Mouse (Mus musculus) WW6 (cell line): ENCODE data around the gene Wbp1l.
"Not testable (repeated sequence)": the region's sequence is repeated elsewhere in the genome, so short reads cannot be mapped to it uniquely, and the experiment has no call there.

ENCODE experiments used
- DNase-seq: peaks from one replicate; pipeline ENCODE4 v3.0.0-alpha.2; 2013; ENCODE audit warnings: low read depth, low spot score

Gene Wbp1l

DNA sequence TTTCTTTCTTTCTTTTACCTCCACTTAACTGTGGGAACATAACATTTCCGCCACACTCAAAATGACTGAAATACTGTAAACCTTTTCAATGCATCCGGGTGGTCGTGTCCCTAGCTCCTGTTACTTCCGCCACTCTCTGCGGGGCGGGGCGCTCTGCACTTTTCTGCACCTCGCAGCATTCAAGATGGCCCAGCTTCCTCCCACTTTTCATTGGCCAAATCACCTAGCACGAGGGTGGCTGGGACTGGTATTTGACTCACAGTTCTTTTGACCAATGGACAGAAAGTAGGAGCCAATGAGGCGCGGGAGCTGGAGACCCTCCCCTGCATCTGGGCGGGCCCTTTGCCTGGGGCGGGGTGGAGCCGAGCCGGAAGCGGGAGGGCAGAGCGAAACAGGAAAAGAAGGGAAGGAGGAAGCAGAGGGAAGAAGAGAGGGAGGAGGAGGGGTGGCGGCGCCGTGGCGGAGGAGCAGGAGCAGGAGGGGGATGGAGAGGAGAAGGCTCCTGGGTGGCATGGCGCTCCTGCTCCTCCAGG, at the start of gene Wbp1l:
Gene Wbp1l (plus strand): TSS at position 365 of the 533 bp plus-strand sequence.
- DNase-seq, result peak; percentile 97

DNA sequence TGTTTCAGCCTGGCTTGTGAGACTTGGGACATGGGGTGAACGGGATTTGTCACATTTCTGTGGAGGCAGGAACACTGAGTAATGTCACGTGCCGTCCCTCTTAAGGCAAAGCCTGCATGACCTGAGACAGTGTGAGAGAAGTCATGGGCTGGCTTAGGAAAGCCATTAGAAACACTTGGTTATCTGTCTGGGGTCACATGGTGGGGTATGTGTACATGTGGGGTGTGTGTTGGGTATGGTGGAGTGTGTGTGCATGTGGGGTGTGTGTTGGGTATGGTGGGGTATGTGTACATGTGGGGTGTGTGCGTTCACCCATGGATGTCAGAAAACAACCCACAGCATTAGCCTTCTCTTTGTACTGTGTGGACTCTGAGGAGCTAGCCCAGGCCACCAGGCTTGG, 48.5 kb upstream of the Wbp1l start:
- DNase-seq, result no peak

DNA sequence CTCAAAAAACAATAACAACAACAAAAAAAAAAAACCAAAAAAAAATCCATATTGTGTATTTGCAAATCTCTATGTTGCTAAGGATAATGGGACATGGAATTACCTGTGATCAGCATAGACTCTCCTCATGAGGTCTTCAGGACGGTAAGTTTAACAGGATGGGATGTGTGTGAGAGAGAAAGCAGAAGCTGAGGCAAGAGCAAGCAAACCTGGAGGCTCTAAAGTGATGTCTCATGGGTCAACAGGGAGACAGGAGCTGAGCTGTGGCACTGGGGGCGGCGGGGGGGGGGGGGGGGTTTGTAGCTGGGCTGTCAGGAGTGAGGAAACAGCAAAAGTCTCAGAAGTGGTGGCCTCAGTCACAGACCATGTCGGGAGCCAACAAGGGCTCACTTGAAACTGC, 46.4 kb upstream of the Wbp1l start:
- no peak for DNase-seq

DNA sequence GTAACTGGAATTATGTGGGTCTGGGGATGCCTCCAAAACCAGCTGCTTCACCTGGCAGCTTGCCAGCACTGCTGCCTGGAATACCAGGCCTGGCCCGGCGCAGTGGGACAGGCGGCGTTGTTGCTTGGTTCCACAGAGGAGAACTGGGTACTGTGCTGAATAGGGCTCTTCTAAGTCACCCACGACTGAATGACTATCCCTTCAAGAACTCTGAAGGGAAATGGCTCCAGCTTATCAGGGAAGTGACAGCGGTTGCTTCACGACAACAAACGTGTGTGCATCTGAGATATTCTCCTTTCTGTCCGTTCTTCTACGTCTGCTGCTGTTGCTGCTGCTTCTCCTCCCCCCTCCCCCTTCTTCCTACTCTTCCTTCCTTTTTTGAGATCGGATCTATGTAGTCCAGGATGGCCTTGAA, 45.3 kb upstream of the Wbp1l start:
- no peak for DNase-seq

DNA sequence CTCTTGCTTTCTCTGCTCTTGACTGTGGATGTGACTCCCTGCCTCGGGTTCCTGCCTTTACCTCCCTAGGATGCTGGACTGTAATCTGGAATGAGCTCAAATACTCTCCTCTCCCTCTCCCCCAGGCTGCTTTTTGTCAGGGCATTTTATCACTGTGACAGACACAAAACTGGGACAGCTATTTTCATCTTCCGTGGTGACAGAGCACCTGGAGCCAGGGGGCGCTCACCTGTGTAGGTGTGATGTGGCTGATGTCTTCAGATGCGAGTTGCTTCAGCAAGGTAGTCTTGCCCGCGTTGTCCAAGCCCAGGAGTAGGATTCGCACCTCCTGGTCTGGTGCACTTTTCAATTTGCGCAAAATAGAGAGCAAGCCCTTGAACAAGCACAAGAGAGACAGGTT, 40.9 kb upstream of the Wbp1l start:
- DNase-seq, result no peak

DNA sequence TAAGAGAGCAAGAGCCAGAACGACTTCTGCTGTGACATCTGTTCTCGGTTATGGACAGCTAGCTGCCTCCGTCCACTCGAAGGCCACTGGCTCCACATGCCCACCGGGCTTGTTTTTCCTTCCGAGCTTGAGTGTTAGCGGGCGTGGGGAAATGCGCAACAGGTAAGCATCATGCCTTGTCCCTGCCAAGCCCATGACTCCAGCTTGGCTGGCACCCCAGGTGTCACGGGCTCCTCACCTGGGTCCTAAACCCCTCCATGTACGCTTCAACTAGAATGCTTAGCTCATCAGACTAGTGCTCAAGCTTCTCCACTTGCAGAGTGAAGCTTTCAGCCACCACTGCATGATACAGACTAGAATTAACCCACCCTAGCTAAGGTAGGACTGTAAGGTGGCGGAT, 40.3 kb upstream of the Wbp1l start:
- no peak for DNase-seq

DNA sequence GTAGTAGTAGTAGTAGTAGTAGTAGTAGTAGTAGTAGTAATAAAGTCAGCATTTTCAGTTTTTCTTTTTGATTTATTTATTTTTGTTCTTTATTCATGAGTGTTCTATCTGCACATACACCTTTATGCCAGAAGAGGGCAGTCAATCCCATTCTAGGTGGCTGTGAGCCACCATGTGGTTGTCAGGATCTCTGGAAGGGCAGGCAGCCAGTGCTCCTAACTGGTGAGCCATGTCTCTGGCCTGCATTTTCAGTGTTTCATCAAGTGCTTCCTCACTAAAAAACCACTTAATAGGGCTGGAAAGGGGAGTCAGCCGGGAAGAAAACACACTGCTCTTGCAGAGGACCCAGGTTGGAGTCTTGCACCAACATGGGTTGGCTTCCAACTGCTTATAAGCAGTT, 36.8 kb upstream of the Wbp1l start:
- no peak for DNase-seq

DNA sequence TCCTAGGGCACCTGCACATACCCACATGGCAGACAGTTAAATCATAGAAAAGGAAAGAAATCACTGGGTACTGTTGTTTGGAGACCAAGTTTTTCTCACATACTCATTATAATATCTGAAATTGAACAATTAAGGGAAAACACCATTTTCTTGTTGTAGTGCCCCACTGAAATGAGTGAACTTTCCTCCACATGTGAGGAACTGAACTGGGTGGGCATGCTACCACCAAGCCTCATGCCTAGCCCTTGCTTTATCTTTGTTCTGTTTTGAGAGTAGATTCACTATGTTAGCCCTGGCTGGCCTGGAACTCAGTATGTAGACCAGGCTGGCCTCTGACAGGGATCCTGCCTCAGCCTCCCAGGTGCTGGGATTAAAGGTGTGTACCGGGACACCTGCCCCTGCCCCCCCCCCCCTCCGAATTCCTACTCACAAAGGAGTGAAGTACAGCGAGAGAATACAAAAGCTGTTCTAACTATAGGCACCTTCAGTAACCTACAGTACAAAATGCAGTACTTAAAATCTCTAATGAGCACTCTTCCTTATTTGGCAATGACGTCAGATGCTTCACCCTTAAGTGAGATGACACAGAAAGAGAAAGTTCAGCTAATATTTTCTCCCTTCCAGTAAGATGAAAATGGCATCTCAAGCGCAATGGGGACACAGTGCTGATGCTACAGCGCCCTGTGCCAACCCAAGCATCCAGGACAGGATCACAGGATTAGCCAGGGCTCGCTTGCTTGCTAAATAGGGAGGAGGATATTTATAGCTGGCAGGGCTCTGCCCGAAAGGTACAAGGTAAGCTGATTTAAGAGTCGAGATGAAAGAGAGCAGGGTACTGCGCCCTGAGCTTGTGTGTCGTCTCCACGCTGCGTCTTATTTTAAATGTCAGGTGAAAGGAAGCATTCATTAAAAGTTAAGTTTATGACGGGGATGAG, 36.0 kb upstream of the Wbp1l start:
- no peak for DNase-seq

DNA sequence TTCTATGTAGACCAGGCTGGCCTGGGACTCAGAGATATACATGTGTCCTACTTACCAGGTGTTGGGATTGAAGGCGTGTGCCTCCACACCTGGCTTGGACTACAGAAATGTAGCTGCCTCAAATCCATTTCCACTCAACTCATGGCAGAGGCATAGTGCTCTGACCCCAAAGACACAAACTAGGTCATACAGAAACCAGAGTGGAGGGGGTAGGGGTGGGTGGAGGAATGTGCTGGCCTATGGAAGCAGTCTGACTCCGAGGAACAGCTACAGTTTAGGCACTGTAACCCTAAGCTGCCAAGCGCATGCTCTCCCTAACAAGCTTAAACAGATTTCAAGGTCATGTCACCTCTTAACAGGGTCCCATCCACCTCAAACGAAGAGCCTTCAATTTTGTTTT, 35.3 kb upstream of the Wbp1l start:
- DNase-seq, result no peak

DNA sequence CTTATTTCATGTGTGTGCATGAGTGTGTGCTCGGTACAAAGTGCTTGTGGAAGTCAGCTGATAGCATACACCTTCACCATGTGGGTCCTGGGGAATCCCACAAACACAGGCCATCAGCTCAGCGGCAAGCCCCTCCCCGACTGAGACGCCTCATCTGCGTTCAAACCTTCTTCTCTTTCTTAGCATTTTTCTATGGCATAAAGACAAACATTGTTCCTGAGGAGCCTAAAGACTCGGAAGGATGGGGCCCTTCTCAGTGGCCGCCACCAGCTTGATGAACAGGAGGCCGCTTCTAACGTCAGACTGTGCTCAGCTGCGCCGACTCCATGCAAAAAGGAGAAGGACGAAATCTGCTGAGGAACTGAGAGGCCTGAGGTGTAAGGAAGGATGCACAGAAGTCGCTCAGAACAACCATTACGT, 34.8 kb upstream of the Wbp1l start:
- DNase-seq, result no peak

DNA sequence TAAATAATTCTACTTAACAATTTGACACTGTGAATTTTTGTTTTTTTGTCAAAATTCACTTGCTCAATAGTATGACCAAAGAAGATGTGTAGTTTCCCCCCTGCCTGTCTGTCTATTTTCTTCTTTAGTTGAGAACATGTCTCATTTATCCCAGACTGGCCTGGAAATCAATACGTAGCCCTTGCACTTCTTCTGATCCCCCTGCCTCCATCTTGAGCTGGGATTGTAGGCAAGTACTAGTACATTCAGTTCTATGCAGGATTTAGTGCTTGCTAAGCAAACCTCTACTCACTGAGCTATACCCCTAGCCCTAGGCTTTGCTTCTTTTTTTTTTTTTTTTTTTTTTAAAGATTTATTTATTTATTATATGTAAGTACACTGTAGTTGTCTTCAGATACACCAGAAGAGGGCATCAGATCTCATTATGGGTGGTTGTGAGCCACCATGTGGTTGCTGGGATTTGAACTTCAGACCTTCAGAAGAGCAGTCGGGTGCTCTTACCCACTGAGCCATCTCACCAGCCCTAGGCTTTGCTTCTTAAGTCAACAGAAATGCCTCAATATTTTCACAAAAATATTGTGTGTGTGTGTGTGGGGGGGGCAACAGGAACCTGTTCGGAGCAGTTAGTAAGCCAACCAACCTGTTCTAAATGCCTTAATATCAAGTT, 27.5 kb upstream of the Wbp1l start:
- DNase-seq, result not testable (repeated sequence)

DNA sequence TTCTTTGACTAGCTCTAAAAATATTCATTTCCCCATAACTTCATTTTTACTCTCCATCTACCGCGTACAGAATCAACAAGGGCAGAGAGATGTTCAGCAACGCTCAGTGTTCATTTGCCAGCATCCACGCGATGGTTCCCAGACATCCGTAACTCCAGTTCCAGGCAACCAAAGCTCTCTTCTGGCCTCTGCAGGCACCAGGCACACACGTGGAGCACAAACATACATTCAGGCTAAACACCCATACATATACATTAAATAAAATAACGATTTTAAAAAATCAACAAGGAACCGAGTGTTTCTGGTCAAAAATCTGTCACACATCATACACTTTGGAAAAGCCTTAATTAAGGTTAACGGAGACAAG, 27.0 kb upstream of the Wbp1l start:
- no peak for DNase-seq

DNA sequence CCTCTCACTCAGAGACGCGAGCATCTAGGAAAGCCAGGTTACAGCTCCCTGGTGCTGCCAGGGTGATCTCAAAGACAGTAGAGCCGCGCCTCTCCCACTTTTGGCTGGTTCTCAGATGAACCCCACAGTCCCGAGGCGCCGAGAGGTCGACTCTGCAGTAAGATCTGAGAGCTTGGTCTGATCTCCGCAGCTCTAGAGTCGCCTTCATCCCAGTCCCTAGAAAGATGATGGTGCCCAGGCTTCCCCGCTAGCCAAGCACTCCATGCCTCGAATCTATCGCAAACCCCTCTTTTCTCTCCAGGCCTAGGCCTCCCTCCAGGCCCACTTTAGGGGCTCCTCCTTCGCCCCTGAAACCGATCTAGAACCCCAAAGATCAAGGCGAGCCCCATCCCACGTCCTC, 26.3 kb upstream of the Wbp1l start:
- no peak for DNase-seq

DNA sequence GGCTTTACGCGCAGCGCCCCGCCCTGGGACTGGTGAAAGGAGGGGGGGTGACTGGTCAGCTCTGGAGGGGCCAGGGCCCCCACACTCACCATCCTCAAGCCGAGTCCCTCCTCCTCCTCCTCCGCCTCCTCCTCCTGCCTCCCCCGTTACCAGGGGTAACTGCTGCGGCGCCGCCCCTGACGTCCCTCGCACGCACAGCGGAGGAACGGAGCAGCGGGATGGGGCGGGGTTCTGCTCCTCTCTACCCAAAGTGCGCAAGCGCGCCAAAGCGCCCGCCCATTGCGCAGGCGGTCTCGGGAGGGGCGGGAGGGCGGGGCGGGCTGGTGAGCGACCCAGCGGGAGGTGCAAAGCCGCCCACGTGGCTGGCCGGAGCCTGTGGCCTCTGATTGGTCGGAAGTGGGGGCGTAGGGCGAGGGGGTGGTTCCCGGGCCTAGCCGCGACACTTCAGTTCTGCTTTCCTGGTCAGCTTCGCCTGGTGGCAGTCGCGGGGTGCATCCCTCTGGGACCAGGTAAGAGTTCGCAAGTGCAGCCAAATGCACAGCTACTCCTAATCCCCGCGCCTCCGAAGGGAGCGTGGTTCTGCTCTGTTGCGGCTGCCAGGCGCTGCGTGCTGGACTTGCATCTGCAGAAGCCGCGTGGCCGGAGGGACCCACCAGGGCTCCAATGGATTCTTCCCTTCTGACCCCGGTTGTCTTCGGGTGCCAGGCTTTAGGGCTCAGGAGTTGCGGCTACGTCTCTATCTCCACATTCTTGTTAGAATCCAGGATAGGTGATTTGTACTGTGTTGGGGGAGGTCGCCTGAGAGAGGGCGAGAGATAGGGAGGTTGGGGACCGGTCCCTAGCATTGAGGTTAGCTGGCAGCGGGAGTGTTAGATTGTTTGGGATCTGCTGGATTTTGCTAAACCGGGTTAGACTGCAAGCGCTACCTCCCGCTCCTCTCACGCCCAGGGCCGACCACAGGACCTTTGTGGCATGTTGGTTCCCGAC, 25.6 kb upstream of the Wbp1l start, which contains the start of the genes Arl3 and Sfxn2:
Gene Arl3 (minus strand): TSS at position 248 of the 987 bp plus-strand sequence.
Gene Sfxn2 (plus strand): TSS at position 415 of the 987 bp plus-strand sequence.
- peak; percentile 91 for DNase-seq

DNA sequence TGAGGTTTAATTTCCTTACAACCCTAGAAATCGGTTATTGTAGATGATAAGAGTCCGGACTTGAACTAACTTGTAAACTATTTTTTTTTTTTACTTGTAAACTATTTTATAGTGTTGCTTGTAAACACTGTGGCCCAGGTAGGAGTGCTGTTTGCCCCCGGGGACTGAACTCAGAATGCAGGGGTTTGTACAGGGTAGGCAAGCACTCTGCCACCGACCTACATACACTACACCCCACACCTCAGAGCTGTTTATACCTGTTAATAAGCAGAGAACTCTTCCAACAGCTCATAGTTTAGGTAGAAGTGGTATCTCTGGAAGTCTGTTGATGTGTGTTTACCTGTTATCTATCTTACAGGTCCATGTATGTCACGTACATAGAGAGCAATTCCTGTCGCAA, 24.9 kb upstream of the Wbp1l start:
- DNase-seq, result no peak

DNA sequence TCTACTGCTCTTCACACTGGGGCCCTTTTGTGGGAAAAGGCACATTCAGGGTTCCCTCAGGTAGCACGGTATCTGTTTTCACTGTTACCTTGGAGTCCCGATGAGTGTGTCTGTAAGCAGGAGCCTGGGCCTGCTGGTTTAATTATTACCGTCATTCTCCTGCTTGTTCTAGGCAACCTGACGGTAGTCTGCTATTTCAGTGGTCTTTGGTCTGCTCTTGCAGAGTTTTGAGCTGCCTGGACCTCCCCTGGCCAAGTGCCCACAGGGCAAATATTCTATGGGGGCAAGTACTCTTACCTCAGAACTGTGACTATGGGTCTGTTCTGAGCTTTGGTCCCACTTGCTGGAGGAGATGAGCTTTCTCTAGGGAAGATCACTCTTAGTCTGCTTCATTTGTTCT, 23.7 kb upstream of the Wbp1l start:
- no peak for DNase-seq

DNA sequence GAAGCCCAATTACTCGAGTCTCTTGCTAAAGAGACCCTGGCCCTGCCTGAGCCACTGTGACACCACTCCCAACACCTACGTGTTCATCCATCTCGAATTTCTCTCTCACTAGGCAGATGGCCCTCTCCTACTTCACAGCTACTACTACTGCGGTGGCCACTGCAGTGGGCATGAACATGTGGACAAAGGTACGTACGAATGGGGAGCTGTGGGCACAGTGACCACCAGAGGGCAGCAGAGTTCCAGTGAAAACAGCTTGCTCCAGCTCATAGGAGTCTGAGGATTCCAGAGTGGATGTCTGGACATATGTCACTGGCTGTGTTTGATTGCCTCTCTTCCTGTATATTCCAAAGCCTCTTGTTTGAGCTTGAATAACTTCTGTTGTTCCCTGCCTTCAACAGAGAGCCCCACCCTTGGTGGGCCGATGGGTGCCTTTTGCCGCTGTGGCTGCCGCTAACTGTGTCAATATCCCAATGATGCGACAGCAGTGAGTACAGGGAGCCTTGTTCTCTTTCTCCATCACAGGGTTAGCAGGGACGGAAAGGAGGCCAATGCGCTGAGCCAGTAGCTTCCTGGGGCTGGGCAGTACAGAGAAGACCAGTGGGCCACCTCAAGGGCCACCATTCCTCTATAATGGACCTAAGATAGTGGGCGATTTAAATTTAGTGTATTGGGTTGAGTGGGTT, 10.9 kb upstream of the Wbp1l start:
- no peak for DNase-seq

DNA sequence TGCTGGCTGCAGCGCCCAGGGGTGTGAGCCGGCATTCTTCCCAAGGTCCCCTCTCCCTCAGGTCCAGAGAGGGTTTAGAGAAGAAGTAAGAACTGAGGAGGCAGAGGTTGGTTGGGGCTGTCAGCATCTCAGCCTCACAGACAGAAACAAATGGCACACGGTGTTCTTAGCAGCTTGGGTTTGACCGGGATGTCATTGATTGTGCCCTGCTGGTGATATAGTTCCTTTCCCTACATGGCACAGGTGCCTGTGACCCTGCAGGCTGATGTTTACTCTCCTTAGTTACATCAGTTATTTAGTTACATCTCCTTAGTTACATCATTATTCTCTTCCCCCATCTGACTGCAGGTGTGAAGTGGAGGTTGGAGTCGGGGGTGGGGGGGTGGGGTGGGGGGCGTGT, 7.3 kb upstream of the Wbp1l start:
- no peak for DNase-seq

DNA sequence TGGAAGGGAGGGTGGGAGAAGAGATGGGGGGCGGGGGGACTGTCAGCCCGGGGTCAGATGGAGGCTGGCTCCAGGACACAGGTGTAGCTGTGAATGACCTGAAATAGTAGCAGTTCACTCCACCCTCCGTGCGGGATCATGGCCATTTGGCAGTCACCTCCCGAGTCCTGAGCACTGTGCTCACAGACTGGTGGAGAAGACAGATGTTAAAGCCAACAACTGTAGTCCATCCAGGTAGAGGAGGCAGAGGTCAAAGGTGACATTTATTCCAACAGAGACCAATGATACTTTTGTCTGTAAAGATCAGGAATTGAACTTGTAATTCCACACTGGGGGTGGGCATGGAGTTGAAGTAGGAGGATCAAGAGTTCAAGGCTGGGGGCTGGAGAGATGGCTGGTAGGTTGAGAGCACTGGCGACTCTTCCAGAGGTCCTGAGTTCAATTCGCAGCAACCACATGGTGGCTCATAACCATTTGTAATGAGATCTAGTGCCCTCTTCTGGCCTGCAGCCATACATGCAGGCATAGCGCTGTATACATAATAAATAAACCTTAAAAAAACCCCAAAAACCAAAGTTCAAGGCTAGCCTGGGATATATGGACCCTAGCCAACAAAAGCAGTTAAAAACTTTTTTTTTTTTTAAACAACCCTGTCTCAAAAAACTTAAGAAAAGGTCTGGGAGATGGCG, 6.0 kb upstream of the Wbp1l start:
- no peak for DNase-seq

DNA sequence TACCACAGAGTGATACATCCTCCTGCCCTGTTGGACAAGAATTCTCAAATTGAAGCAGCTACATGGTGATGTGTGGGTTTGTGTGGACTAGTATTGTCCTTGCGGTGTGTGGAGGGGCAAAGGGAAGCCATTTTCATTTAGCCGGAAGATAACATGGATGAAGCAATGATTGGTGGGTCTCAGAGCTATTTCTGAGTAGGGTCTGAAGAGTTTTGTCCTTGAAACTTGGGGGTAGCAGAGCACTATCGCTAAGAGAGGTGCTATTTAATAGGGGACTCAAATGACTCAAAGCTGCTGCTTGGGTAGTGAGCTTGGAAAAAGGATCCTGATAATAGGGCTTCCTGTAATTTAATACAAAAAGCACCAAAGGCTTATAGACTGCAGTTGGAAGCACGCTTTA, 697 bp upstream of the Wbp1l start:
- DNase-seq, result no peak
